Mouse (Mus musculus) heart, postnatal 0 days (tissue): ENCODE results near the gene Grm4. TPM values are rescaled to one million over a fixed set of nuclear protein-coding genes. Genes with fewer than 3 reads are reported as not detected.

Experiments
- ATAC-seq: fragments of 200-750 bp; cut with Nextera tagmentation; 2 replicates; pipeline ENCODE4 v1.8.0; 2017; ENCODE audit warnings: low read depth, moderate number of reproducible peaks, moderate library complexity; ENCODE audit not compliant: insufficient read depth
- DNase-seq: peaks from one replicate; pipeline ENCODE4 v3.0.0-alpha.2; 2016; ENCODE audit warnings: low spot score
- H3K27ac ChIP-seq: fragments of 300-500 bp; sonication (generic); 2 replicates; pipeline ENCODE4 v1.5.1; 2014; ENCODE audit warnings: low read depth, mild to moderate bottlenecking
- H3K27me3 ChIP-seq: fragments of 300-500 bp; sonication (generic); 2 replicates; pipeline ENCODE4 v1.6.1; 2014; ENCODE audit warnings: low read length, mixed read lengths; ENCODE audit not compliant: control insufficient read depth, insufficient read depth
- H3K36me3 ChIP-seq: fragments of 300-500 bp; sonication (generic); replicated peaks from 2 replicates; pipeline ENCODE4 v1.6.1; 2014; ENCODE audit warnings: low read length, mixed read lengths; ENCODE audit not compliant: control insufficient read depth, insufficient read depth
- H3K4me1 ChIP-seq: fragments of 300-500 bp; sonication (generic); 2 replicates; pipeline ENCODE4 v1.6.1; 2014; ENCODE audit warnings: antibody characterized with exemption; ENCODE audit not compliant: control insufficient read depth, insufficient read depth
- H3K4me2 ChIP-seq: fragments of 300-500 bp; sonication (generic); 2 replicates; pipeline ENCODE4 v1.6.1; 2014; ENCODE audit warnings: low read depth, mild to moderate bottlenecking, low read length, moderate library complexity
- H3K4me3 ChIP-seq: fragments of 300-500 bp; sonication (generic); 2 replicates; pipeline ENCODE4 v1.5.1; 2014; ENCODE audit warnings: low read depth, low read length
- H3K9ac ChIP-seq: fragments of 300-500 bp; sonication (generic); replicated peaks from 2 replicates; pipeline ENCODE4 v1.6.1; 2014; ENCODE audit warnings: low read depth, low read length, mixed read lengths
- H3K9me3 ChIP-seq: fragments of 300-500 bp; sonication (generic); replicated peaks from 2 replicates; pipeline ENCODE4 v1.6.1; 2016; ENCODE audit warnings: low read length; ENCODE audit not compliant: control insufficient read depth
- CTCF ChIP-seq: IDR thresholded peaks from 2 replicates; pipeline ENCODE4 v1.5.1; 2016; ENCODE audit warnings: antibody characterized with exemption, control low read depth, low read depth
- EP300 ChIP-seq: IDR thresholded peaks from 2 replicates; pipeline ENCODE4 v1.6.1; 2016; ENCODE audit warnings: antibody characterized with exemption, low read depth
- WGBS: fragments of 180-500 bp; shearing (Covaris S2); extraction: QIAGEN DNeasy Blood & Tissue Kit; methylation state at CpG from one replicate; pipeline ENCODE4 v1.1.7; 2014; 5-methylcytosine and 5-hydroxymethylcytosine counted together
- polyA plus RNA-seq: library from polyadenylated mRNA; unstranded; fragments of >200 nt; fragmentation: Nextera tagmentation; extraction: Ambion mirVana; gene quantifications from 2 replicates; pipeline ENCODE4 v1.2.1, GENCODE M21; 2015
- total RNA-seq: library from RNA; depleted of rRNA; stranded (reverse); fragments of >200 nt; gene quantifications from 2 replicates; pipeline ENCODE4 v1.2.3, GENCODE M21; 2014; ENCODE audit warnings: low replicate concordance

Grm4 gene
- total and polyA plus RNA-seq, 2 experiments from 2014 or later = 0.03 TPM; not detected in 1

DNA sequence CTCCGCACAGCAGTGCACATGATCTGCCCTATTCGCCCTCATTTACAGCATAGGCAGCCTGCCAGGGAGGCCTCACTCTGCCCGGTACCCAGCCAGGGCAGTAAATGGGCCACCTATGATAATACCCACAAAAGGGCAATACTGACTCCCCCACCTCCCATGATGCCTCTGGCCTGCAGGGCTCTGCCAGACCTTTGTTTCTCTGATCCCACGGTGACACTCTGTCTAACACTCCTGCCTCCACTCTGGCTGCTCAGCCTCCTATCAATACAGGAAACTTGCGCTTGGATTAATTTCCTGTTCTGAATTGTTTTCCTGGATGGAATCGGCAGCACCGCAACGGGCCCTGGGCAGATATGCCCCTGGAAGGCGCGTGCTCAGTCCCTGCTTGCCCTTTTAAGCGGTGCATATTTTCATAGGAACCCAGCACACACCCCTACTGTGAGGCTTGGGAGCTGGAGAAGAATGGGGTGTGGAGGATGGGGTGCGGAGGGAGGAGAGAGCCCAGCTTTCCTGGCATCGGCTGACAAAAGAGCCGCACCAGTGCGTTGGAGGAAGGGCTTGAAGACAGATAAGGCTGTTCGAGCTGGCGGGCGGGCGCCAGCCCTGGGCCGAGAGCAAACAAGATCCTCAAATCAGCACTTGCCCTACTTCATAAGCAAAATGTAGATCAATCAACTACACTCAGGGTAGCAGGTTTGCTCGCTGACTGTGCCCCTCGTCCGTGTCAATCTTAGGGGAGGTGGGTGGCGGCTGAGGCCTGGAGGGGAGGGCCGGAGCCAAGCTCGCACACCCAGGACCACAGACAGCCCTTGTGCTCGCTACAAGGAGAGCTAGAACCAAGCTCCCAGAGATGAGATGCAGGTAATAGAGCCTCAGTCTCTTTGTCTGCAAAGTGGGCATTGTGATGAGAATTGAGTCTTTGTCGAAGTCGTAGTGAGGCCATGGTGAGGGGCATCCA, 40.8 kb downstream of the Grm4 start:
- WGBS = 24% methylated on average over 29 of the region's 29 CpGs
- Histone ChIP-seq H3K4me2 (peak overlapping the region; percentile 48), H3K9ac (no peak overlapping the region), H3K4me3 (peak overlapping the region; percentile 5; the same call in 1 of the 2 replicates), H3K36me3 (no peaks in the 10 kb centered on the region), H3K27me3 (no peaks in the 10 kb centered on the region), H3K9me3 (no peaks in the 10 kb centered on the region), H3K4me1 (no peaks in the 10 kb centered on the region), H3K27ac (0 out of 2 replicates have a peak overlapping the region, but pooled peaks have one; percentile 11)
- TF ChIP-seq EP300 (no peak), CTCF (no peak)
- DNase-seq (peak; percentile 47), ATAC-seq (peak; percentile 64)

DNA sequence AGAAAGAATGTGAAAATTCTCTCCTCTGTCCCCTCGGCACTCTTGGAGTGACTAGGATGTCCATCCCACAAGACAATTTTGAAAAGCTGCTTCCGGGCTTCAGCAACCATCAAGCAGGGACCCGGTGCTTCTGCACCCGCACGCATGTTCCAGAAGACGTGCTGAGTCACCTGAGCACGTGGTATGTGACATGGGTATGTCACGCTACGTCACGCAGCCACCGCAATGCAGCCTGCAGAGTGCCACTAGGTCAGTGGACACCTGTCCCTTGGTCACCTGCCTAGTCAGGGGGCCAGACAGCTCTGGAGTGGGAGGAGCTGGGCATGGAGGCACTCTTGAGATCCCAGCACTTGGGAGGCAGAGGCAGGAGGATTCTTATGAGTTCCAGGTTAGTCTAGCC, 45.6 kb downstream of the Grm4 start:
- H3K27ac ChIP-seq = no peak overlapping the region
- H3K36me3 ChIP-seq = no peaks in the 10 kb centered on the region
- H3K9ac ChIP-seq = no peak overlapping the region
- H3K4me3 ChIP-seq = no peak overlapping the region
- 0 out of 2 replicates have a peak, but pooled peaks cover 3% of the 10 kb centered on the region for H3K27me3 ChIP-seq
- no peak for TF ChIP-seq EP300
- TF ChIP-seq CTCF = no peak
- no peaks in the 10 kb centered on the region for H3K4me1 ChIP-seq
- 87% methylated on average over 11 of the region's 11 CpGs for WGBS
- H3K9me3 ChIP-seq = no peaks in the 10 kb centered on the region
- no peak overlapping the region for H3K4me2 ChIP-seq
- DNase-seq (no peak), ATAC-seq (no peak)

DNA sequence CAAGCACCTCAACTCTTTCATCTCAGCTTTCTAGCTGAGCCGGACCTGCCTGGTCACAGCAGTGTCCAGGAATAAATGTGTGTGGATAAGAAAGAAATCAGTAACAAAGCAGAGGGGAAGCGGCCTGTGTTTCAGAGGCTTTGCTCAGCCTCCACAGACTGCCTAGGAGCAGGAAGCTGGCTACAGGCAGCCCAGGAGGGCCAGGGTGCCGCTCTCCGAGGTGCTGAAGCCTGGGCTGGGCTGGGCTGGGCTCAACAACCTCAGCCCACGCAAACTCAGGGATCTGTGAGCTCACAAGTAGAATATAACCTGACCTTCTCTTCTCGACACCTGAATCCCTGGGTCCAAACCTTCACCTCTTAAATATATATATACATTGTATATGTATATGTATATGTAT, 54.6 kb downstream of the Grm4 start:
- WGBS = 18% methylated on average over 6 of the region's 6 CpGs
- no peak overlapping the region for H3K4me3 ChIP-seq
- ATAC-seq (peak; percentile 69; the same call in 1 of the 2 replicates), DNase-seq (peak; percentile 53)
- H3K4me2 ChIP-seq = no peak overlapping the region
- H3K4me1 ChIP-seq = no peaks in the 10 kb centered on the region
- H3K9me3 ChIP-seq = no peaks in the 10 kb centered on the region
- no peak overlapping the region for H3K9ac ChIP-seq
- H3K36me3 ChIP-seq = no peaks in the 10 kb centered on the region
- no peaks in the 10 kb centered on the region for H3K27me3 ChIP-seq
- TF ChIP-seq EP300 (no peak), CTCF (no peak)
- H3K27ac ChIP-seq = no peak overlapping the region

GRCm38 (mm10) chr17:27465924-27466323, 55.3 kb downstream of the Grm4 start:
- DNase-seq (no peak), ATAC-seq (no peak)
- 69% methylated on average over 8 of the region's 8 CpGs for WGBS
- Histone ChIP-seq H3K27ac (no peak overlapping the region), H3K4me3 (no peak overlapping the region), H3K9me3 (no peaks in the 10 kb centered on the region), H3K4me2 (no peak overlapping the region), H3K27me3 (no peaks in the 10 kb centered on the region), H3K36me3 (no peaks in the 10 kb centered on the region), H3K4me1 (no peaks in the 10 kb centered on the region), H3K9ac (no peak overlapping the region)
- no peak for TF ChIP-seq CTCF
- no peak for TF ChIP-seq EP300

GRCm38 (mm10) chr17:27464327-27464962, 56.8 kb downstream of the Grm4 start:
- no peaks in the 10 kb centered on the region for H3K27me3 ChIP-seq
- H3K27ac ChIP-seq = no peak overlapping the region
- H3K9me3 ChIP-seq = no peaks in the 10 kb centered on the region
- ATAC-seq (no peak), DNase-seq (no peak)
- no peak overlapping the region for H3K9ac ChIP-seq
- no peaks in the 10 kb centered on the region for H3K36me3 ChIP-seq
- 47% methylated on average over 8 of the region's 8 CpGs for WGBS
- H3K4me1 ChIP-seq = no peaks in the 10 kb centered on the region
- no peak overlapping the region for H3K4me3 ChIP-seq
- no peak overlapping the region for H3K4me2 ChIP-seq
- TF ChIP-seq CTCF (no peak), EP300 (no peak)
